Mouse (Mus musculus) spleen, postnatal 36 days (tissue): ENCODE data around the gene Fbl.
"Not testable (repeated sequence)": the region's sequence is repeated elsewhere in the genome, so short reads cannot be mapped to it uniquely, and the experiment has no call there.

Experiments
- DNase-seq, 2 experiments: peaks; one replicate each; pipeline ENCODE4 v3.0.0; 2022; ENCODE audit warnings: low spot score in 2 of 2, mixed read lengths in 1 of 2

Gene Fbl

DNA sequence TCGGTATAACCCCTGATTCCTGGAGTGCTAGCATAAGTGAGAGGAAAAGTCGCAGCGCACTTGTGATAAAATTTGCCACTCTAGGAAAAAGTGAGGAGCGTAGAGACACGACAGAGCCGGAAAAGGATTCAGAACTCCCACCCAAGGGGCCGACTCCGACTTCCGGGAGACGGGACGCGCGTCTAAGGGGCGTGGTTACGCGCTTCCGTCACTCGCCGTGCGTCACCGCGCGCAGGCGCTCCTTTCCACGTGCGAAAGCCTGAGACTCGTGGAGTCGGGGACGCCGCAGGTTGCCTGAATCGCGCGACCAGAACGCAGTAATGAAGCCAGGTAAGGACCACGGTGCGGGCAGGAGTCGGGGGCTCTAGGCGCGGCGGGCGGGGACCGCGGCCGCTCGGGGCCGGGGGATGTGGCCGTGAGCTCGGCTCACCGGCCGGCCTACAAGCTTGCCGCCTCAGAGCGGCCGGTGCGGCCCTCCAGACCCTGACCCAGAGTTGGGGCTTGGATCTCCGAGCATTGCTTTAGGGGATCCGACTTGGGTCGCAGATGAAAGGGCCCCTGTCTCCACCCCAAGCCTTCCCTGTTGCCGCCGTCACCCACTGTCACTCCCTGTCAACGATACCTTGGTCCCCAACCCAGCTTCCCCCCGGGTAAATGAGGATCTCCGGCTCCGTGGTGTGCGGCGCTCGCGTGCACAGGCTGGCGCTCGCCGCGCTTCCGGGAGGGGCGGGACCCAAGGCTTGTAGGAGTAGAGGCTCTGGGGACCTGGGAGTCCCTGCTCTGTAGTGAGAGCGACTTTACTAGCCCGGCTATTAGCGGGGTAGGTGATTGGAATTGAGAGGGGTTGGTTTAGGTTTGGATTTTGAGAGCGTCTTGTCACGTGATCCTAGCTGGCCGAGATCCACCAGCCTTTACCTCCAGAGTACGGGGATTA is at the start of gene Fbl:
Fbl (plus strand) TSS at position 222 of the 934 bp plus-strand sequence.
- peak; percentile 89 to 93 for DNase-seq

DNA sequence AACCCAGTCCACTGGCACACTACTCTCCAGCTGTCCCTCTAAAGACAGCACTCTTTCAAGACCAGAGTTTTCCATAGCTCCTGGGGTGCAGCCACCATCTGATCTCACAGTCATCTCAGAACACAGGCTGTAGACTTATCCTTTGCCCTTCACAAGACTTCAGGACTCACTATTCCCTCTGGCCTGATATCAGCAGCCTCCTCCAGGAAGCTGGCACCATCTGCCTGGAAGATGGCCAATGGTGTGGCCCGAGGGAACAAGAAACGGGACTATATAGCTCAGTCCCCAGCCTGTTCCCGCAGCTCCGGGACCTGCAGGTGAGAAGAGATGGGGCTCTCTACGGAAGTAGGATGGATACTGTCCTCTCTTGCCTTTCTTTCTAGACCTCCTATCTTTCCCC is 40.3 kb upstream of the Fbl start, which contains the start of gene 9530053A07Rik:
9530053A07Rik (plus strand) TSS at position 301 of the 400 bp plus-strand sequence.
- DNase-seq, result no peak

DNA sequence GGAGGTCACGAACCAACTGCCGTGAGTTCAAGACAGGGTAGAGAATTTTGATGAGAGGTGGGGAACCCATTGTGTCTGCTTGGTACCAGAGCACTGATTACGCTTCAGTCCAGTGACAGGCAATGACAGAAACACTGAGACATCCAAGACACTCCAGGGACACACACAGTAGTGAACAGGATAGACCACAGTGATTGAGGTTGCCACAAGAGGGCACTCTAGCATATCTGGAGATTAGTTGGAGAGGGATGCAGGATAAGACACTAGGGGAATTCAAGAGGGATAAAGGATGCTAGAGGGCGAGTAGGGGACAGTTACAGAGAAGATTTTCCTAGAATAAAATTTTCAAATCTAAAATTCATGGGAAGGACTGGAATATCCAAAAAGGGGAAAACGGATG is 31.9 kb upstream of the Fbl start:
- no peak for DNase-seq

DNA sequence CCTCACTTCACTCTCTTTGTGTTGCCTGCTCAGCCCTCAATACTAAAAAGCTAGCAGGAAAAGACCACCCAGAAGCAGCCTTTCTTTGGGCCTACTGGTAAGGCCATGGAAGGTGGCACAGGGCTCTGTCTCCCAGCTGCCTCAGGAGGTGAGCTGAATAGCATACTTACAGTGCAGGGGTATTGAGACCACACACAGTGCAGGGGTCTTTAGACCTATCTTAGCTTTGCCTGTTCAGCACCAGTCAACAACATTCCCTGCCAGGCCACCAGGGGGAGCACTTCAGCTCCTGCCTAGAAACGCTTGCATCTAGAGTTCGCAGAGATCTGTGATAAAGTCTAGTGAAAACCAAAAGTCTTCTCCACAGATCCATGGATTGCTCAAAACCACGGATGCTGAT is 21.2 kb upstream of the Fbl start:
- DNase-seq, result peak; percentile 25 to 39

DNA sequence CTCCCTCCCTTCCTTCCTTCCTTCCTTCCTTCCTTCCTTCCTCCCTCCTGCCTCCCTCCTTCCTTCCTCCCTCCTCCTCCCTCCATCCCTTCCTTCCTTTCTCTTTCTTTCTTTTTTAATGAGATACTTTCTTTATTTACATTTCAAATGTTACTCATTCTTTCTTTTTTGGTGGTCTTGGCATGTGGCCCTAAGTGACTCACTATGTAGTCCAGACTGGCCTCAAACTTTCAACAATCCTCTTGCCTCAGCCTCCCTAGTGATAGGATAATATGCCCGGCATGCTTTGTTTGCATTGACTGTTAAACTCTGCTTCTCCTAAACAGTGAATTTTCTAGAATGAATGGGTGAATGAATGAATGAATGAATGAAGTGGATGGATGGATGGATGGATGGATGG is 19.7 kb upstream of the Fbl start:
- DNase-seq, result no peak

DNA sequence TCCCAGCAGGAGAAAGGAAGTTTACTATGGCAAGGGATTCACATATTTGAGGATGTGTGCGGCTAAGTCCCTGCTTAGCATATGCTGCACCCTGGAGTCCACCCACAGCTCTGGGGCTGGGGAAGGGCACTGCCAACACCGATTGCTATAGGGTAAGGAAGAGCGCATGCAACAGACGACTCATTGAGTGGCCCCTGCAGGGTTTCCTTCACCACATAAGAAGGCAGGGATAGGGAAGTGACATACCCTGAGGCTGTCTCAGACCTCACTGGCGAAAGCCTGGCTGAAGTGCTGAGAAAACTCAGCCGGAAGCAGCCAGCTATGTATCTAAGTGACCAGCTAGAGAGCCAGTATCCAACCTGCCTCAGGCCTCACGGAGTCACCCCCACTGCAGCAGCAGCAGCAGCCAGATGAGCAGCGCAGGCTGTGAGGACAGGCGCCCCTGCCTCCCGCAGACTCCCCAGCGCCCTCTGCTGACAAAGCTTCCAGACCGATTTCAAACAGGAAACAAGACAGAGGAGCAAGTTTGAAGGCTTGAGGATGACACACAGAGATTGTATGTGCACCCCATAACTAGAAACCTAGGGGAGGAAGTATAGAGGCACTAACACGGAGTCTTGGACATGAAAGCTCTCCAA is 17.8 kb upstream of the Fbl start:
- DNase-seq, result peak; percentile 12 to 19

DNA sequence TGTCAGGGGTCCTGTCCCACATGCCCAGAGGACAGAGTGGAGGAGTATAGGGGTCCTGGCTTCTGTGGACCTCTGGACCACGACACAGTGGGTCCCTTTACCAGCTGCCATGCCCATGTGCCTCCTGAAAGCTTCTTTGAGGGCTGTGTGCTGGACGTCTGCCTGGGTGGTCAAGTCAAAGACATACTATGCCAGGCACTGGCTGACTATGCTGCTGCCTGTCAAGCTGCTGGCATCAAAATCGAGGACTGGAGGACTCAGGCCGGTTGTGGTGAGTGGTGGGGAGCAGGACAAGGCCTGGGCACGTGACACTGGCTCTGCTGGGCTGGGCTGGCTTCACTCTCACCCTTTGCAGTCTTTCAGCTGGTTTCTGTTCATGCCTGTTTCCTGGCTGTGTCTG is 15.9 kb upstream of the Fbl start:
- not testable (repeated sequence) for DNase-seq

DNA sequence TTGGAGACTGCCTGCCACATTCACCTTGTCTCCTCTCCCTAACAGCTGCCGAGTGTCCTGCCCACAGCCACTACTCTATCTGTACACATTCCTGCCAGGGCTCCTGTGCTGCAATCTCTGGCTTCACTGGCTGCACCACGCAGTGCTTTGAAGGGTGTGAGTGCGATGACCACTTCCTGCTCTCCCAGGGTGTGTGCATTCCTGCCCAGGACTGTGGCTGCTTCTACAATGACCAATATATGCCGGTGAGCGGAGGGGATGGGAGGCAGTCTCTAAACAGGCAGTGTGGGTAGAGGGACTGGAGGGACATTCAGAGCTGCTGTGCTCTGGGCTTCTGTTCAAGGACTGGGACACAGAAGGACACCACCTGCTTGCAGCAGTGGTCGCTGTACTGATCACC is 10.2 kb upstream of the Fbl start:
- no peak for DNase-seq

DNA sequence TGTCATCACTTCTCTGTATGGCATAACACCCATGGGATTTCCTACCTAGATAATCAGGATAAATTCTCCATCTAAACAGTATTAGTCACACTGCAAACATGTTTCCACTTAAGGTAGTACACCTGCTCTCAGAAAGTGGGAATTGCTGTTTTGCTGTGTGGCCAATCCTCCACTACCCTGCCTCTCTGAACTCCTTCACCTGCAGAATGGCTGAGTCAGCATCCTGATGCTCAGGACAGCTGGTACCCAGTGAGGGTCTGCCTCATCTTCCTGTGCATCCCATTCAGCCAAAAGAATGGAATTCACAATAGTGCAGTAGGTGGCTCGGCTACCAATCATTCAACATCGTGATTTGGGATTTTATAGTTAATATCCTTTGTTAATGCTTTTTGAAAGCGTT is 9.6 kb upstream of the Fbl start:
- DNase-seq, result no peak

DNA sequence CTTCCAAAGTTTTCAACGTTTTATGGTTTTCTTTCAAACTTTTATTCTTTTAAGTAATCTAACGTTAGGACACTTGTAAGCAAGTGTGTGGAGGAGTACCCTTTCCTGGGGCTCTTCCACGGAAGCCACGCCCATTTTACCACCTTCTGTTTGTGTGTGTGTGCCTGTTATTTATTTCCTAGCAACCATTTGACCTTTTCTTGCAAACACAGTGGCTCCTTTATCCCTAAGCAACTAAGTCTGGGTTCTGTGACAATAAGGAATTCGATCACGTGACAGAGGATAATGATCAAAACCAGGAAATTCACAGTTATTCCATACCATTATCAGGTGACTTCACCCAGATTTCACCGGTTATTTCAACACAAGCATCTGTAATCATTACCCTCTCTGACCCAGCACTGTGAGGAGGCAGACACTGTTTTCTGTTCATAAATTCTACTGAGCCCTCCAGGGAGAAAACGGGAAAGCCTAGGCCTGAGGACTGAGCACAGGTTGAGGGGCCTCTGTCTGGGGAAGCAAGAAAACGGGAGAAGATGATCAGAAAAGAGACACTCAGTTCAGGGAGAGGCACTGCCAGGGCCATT is 8.3 kb upstream of the Fbl start:
- DNase-seq, result no peak

DNA sequence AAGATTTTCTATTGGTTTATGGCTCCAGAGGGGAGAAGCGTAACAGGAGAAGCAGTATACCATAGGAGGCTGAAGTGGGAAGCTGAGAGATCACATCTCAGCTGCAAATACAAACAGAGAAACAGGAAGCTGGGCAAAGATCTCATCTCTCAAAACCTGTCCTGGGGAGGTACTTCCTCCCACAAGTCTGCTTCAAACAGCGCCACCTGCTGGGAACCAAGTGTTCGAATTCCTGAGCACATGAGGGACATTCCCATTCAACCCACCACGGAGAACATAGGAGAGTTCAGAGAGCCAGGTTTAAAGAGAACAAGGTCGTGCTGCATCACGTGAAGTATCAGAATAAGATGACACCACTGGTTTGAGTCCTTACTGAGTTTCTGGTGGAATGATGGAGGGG is 4.1 kb upstream of the Fbl start:
- no peak for DNase-seq

DNA sequence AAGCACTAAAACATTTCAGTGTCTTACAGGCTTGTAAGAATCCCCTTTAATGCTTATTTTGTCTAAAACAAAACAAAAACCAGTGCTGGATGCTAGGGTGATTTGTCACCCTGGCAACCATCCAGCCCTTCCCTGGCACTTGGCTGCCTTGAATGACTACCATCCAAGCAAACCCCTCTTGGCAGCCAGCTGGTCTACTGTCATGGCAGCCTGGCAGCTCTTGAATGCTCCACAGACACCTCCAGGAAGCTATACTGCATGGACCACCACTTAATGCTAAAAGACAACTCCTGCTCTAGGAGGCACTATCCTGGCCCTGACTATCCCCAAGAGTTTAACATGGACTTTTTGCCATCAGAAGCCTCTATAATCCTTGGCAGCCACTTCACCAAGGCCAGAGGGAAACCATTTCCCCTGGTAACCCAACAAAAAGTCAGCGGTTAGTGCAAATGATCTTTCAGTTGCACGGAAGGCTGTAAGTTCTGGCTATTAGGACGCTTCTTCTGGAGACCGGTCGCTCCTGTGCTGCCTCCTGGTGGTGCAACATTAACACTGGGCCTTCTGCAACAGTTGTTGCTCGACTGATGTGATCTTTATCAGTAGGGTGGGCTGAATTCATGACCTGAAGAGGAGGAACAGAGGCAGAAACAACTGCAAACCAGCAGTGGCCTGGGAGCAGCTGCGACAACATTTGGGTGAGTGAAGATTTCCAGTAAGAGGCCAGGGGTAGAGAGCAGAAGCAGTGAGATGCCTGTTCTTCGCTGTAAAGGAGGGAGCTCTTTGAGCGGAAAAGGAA is 992 bp upstream of the Fbl start:
- peak; percentile 61 to 62 for DNase-seq

DNA sequence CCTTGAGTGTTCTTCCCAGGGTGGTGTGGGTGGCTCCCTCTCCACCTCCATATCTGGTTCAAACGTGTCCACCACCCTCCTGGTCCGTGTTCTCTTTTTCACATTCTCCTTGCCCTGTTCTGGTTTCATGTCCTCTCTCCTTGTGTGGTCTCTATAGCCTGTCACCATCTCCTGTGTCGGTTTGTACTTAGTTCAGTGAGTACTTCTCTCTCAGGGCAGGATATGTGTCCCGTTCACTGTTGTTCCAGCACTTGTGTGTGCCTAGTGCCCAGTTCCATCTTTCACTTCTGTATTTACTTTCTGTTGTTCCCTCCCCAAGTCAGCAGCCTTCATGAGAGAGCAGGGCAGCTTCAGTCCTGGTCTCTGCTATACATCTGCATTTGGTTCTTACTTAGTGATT is 5.8 kb downstream of the Fbl start:
- DNase-seq, result no peak

DNA sequence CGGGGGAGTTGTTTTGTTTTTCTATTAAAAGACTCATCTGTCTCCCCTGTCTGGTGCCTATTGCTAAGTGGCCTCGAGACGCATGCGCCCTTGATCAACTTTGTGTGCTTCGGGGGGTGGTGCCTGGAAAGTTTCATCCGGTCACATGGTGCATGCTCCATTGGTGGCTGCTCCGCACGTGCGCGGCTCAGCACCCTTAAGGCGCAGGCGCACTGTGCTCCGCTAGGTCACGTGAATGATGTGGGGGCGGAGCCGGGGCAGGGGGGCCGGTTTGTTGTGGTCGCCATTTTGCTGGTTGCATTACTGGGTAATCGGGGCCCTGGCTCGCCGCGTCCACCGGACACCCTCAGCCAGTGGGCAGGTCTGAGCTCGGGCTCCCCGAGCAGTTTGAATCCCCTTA is 9.7 kb downstream of the Fbl start, which contains the start of gene Dyrk1b:
Dyrk1b (plus strand) TSS at position 242 of the 400 bp plus-strand sequence.
- peak; percentile 98 for DNase-seq

DNA sequence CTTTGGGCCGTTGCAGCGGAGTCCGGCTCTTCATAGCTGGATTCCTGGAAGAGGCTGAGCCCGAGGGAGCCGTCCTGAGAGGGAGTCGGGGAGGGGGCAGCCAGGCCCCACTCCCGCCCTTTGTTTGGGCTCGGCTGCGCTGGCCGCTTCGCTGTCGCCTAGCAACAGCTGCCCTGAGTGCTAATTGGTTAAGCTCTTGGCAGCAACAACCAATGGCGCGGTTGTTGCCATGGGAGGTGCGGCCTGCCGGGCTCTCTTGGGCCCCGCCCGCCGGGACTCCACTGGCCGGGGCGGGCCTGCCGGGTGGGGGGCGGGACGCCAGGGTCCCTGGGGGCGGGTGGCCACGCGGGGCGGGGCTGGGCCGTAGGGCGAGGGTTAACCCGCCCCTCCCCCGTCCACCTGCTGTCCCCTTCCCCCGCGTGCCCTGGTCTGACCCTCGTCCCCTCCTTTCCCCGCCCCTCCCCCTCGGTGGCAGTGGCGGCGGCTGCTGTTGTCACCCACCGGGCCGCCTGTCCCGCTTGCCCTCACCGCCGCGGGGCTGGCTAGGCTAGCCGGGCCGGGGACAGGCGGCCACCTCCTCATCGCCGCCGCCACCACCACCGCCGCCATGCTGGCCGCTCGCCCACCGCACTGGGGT is 10.3 kb downstream of the Fbl start:
- peak; percentile 94 to 95 for DNase-seq

DNA sequence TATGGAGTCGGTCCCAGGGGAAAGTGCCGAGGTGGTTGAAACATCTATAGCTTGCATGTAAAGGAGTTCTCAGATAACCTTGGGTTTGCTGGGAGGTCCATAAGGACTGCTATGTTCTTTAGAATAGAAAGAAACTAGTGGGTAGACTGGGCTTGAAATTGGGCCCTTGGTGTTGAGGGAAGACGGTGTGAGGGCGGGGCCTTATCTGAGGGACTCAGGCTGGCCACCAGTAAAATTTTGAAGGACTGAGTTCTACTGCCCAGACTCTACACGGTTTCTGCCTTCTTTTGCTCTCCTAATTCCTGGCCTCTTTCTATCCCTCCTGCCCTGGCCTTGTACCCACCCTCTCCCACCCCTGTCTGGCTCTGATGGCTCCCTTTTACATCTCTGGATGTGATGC is 11.4 kb downstream of the Fbl start:
- DNase-seq, result no peak

DNA sequence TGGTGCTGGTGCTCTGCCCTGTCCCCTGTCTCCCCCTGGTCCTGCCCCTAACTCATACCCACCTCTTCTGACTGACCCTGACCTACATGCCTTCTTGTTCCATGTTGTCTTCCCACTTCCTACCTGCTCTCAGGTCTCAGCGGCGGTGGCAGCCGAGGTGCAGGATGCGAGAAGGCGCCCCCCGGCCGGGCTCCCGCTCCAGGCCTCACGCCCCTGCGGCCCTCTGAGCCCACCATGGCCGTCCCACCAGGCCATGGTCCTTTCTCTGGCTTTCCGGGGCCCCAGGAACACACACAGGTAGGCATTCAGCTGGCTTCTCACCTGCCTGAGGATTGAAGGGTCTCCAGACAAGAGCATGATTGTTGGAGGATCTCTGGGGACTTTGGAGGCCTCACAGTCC is 11.9 kb downstream of the Fbl start:
- DNase-seq, result no peak

DNA sequence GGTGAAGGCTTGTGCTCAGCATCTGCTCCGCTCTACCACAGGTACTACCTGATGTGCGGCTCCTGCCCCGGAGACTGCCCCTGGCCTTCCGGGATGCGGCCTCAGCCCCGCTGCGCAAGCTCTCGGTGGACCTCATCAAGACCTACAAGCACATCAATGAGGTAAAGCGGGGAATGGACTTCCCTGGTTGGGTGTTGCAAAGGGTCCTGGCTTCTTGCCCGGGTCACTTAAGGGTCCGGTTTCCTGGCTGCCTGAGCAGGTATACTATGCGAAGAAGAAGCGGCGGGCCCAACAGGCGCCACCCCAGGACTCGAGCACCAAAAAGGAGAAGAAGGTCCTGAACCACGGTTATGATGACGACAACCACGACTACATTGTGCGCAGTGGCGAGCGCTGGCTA is 12.8 kb downstream of the Fbl start:
- no peak for DNase-seq

DNA sequence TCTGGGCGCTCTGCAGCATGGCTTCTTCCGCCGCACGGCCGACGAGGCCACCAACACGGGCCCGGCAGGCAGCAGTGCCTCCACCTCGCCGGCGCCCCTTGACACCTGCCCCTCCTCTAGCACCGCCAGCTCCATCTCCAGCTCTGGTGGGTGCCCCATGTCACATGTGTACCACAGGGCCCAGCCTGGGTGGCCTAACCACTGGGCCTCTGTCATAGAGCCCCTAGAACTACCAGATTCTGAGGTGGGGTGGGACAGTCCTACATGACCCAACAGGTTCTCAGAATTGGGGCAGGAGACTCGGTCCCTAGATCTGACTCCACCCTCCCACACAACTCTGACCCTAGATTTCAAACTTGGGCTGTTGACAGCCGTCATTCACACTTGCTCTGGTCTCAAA is 16.4 kb downstream of the Fbl start:
- no peak for DNase-seq

DNA sequence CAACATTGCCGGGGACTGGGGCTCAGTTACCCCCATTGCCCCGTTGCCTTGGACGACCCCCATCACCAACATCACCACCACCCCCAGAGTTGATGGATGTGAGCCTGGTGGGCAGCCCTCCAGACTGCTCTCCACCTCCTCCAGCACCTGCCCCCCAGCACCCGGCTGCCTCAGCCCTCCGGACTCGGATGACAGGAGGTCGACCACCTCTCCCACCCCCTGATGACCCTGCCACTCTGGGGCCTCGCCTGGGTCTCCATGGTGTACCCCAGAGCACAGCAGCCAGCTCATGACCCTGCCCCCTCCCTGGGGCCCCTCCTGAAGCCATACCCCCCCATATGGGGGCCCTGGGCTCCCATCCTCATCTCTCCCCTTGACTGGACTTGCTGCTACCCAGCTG is 17.1 kb downstream of the Fbl start:
- DNase-seq, result no peak

DNA sequence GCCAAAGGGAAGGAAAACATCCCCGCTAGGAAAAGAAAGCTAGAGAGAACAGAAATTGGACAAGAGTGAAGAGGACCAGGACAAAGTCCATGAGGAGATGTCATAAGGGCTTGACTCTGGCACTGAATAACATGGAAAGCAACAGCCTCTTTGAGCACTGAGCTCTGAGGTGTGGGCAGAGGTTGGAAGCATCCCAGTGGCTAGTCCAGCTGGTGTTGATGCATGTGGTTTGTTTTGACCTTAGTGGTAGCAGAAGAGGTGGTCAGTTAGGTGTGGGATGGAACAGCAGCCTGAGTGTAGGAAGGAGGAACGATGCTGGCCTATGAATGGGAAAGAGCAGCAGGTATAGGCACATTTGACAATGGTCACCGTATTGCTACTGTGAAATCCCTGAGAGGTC is 22.0 kb downstream of the Fbl start:
- no peak for DNase-seq
